Comparison of ENCODE assay signal across 26 mouse cellular contexts in genomic region chr5:146933466-146933865, GRCm38 (mm10).
"Had no signal": no experiment of that assay in that cellular context is flagged by ENCODE, and none has a peak within 500 bp of the region (broad histone marks: within the 10 kb centered on the region; RNA-seq: fewer than 3 reads in every experiment).

No protein-coding gene starts in this region.

- H3K4me1 ChIP-seq: embryonic facial prominence, embryonic 10.5 days; embryonic facial prominence, embryonic 12.5 days; embryonic facial prominence, embryonic 13.5 days; embryonic facial prominence, embryonic 15.5 days; forebrain, embryonic 10.5 days; forebrain, embryonic 12.5 days; forebrain, embryonic 13.5 days; forebrain, embryonic 15.5 days had no signal

- H3K4me3 ChIP-seq: embryonic facial prominence, embryonic 10.5 days; embryonic facial prominence, embryonic 12.5 days; embryonic facial prominence, embryonic 13.5 days; embryonic facial prominence, embryonic 15.5 days; erythroblast, embryonic 14.5 days; forebrain, embryonic 10.5 days; forebrain, embryonic 12.5 days; forebrain, embryonic 13.5 days; forebrain, embryonic 15.5 days; gastrocnemius, adult 2 months; heart, adult 2 months had no signal

- H3K4me2 ChIP-seq: embryonic facial prominence, embryonic 12.5 days; embryonic facial prominence, embryonic 13.5 days; embryonic facial prominence, embryonic 15.5 days; forebrain, embryonic 12.5 days; forebrain, embryonic 13.5 days; forebrain, embryonic 15.5 days had no signal

- ATAC-seq: forebrain, embryonic 13.5 days; forebrain, embryonic 14.5 days; forebrain, embryonic 15.5 days; forebrain, embryonic 16.5 days; forebrain, postnatal 0 days had no signal

- H3K9me3 ChIP-seq: embryonic facial prominence, embryonic 10.5 days; embryonic facial prominence, embryonic 12.5 days; embryonic facial prominence, embryonic 13.5 days; embryonic facial prominence, embryonic 15.5 days; forebrain, embryonic 10.5 days; forebrain, embryonic 12.5 days; forebrain, embryonic 13.5 days; forebrain, embryonic 15.5 days had no signal

- DNase-seq: cerebellum, adult 9-11 months; cerebellum, postnatal 10 days; cerebellum, postnatal 14 days; cerebellum, postnatal 25 days; cerebellum, postnatal 36 days; embryo, embryonic 11 days; forebrain, postnatal 0 days; gastrocnemius, adult 2 months; gastrocnemius, postnatal 10 days; gastrocnemius, postnatal 14 days; gastrocnemius, postnatal 25 days; gastrocnemius, postnatal 36 days; heart, adult 11 months; heart, adult 18-20 months; heart, adult 2 months had no signal

- H3K27ac ChIP-seq: embryonic facial prominence, embryonic 10.5 days; embryonic facial prominence, embryonic 12.5 days; embryonic facial prominence, embryonic 13.5 days; embryonic facial prominence, embryonic 15.5 days; forebrain, embryonic 10.5 days; forebrain, embryonic 12.5 days; forebrain, embryonic 13.5 days; forebrain, embryonic 15.5 days; gastrocnemius, adult 2 months; heart, adult 2 months had no signal

- H3K9ac ChIP-seq: embryonic facial prominence, embryonic 12.5 days; embryonic facial prominence, embryonic 13.5 days; embryonic facial prominence, embryonic 15.5 days; forebrain, embryonic 12.5 days; forebrain, embryonic 13.5 days; forebrain, embryonic 15.5 days; forebrain, postnatal 0 days had no signal

- H3K36me3 ChIP-seq: embryonic facial prominence, embryonic 10.5 days; embryonic facial prominence, embryonic 12.5 days; embryonic facial prominence, embryonic 13.5 days; embryonic facial prominence, embryonic 15.5 days; forebrain, embryonic 10.5 days; forebrain, embryonic 12.5 days; forebrain, embryonic 15.5 days had no signal

- H3K27me3 ChIP-seq: embryonic facial prominence, embryonic 12.5 days; embryonic facial prominence, embryonic 13.5 days; embryonic facial prominence, embryonic 15.5 days; forebrain, embryonic 12.5 days; forebrain, embryonic 13.5 days had no signal
